Mouse (Mus musculus) large intestine, adult 2 months (tissue): Measurements from ENCODE around the gene Cgnl1. TPM values are rescaled to one million over a fixed set of nuclear protein-coding genes. Genes with fewer than 3 reads are reported as not detected.

Experiments
- DNase-seq: peaks from one replicate; pipeline ENCODE4 v3.0.0-alpha.2; 2012; ENCODE audit warnings: low read depth, low spot score
- WGBS: fragments of 180-500 bp; shearing (Covaris S2); methylation state at CpG from one replicate; pipeline ENCODE4 v1.1.7; 2018; 5-methylcytosine and 5-hydroxymethylcytosine counted together
- polyA plus RNA-seq: library from polyadenylated mRNA; depleted of rRNA; stranded (reverse); fragments of >200 nt; gene quantifications from 2 replicates; pipeline ENCODE4 v1.2.3, GENCODE M21; 2012; rRNA removed

The Cgnl1 gene
- polyA plus RNA-seq, 1 experiment: 1.7 TPM

DNA sequence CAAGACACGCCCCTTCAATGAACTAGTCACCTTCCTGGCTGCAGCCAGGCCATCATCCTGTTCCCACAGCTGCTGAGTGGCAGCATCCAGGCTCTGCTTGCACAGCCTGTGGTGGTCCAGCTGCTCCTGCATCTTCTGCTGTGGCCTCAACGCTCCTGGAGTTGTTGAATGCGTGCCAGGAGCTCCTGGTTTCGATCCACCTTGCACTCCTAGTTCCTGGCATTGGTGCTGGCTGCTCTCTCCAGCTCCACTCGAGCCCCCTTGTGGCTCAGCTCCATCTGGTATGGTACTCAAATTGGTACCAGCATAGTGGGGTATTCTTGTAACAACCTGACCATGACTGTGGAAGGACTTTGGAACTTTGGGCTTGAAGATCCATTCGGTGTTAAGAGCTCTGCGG lies 171.5 kb downstream of the Cgnl1 start:
- WGBS: 63% methylated on average over 7 of the region's 7 CpGs
- DNase-seq: no peak

DNA sequence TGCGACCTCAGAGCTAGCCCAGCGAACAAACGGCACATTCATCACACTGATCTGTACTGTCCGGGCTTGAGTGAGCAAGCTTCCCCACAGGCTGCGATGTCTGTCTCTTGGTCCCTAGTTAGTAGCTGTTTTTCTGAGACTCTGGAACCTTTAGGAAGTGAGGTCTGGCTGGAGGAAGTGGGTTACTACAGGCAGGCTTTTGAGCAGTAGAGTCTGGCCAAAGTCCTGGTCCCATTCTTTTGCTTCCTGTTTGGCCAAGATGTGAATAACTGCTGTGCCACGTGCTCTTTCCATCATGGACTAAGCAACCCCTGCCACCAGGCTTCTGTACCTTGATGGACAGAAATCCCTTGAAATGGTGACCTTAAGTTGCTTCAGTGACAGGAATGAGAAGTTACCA lies 174.5 kb downstream of the Cgnl1 start:
- WGBS: 67% methylated on average over 6 of the region's 6 CpGs
- no peak for DNase-seq

DNA sequence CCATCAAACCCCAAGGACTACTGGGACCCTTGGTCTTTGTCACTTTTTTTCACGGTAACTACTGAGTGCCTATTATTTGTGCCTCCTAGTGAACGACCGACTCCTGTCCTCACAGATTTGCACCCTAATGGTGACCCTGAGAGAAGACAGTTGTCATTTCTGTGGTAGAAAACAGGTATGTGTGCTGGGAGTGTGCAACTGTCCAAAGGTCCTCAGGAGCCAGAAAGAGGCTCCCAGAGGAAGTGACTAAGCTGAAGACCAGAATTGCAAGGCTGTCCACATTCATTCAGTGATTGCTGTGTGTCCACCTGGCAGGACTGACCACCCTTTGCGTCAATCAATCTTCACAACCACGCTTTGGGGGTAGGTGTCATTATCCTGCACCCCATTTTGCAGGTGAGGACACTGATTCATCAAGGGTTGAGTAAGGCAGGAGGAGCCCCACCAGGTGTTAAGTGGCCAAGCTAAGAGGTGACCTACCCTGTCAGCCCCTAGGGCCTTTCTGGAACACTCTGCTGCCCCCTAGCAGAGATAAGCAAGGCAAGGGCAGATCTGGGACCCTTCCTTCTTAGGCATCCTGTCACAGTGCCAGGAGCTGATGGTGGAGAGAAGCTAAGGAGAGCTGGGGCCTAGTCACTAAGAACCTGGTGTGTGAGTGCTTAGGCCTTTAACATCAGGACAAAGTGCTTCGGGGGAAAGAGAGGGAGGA lies 178.7 kb downstream of the Cgnl1 start:
- no peak for DNase-seq
- WGBS: 16% methylated on average over 6 of the region's 6 CpGs

DNA sequence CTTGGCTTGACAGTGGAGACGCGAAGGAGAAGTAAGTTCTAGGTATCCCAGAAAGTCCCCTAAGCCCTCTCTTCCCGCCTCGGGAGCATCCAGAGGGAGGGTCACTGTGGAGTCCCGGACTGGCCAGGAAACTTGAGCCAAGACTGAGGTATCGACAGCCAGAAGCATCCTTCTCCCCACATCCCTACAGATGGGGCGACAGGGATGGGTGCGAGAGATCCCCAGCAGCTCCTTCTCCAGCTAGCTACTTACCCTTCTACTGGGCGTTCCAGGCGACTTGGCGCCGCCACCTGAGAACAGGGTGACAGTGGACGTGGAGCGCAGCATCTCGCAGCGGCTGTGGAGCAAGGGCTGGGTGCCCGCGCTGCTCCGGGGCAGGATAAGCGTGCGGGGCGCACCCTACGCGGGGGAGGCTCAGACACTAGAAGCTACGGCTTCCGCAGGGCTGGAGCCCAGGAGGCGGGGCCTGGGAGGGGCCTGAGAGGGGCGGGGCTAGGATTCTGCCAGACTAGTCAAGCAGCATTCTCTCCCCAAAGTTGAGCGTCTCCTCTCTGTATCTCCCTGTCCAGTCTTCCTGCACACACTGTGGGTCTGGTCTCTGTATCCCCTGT lies 179.4 kb downstream of the Cgnl1 start, which contains the start of gene Myzap:
Gene Myzap, minus strand, starts transcription at position 423 of the 611 bp plus-strand sequence.
- DNase-seq: no peak
- WGBS: 3% methylated on average over 29 of the region's 29 CpGs

DNA sequence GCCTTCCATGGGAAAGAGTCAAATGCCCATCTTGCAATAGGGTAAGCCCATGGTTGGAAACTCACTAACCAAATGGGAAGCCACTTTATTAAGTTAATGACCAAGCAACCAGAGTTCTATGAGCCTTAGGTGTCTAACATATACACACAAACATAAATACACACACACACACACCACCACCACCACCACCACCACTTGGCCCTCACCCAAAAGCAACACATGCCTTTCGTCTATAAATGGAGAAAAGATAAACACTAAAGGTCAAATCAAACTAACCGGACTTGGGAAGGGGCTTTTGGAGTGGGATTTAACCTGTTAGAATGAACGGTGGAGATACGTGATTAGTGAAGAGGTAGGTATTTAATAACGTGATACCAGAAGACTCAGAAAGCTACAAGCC lies 180.3 kb downstream of the Cgnl1 start:
- 42% methylated on average over 5 of the region's 5 CpGs for WGBS
- DNase-seq: no peak

DNA sequence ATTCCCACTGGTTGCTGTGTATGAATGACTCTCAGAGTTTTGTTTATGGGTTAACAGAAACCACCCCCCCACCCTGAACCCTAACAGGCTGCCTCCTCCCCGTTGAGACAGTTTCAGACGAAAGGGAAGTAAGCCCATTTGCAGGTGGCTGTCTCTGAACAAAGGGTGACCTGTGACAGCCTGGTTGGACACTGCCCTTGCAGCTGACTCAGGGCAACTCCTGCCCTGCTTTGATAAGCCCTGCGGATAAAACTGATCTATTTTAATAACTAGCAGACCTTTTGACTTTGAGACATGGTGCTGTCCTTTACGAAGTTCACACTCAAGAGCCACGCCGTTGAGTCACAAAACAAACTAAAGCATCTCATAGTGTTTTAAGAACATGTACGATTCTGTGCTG lies 181.6 kb downstream of the Cgnl1 start:
- DNase-seq: no peak
- 26% methylated on average over 7 of the region's 7 CpGs for WGBS

DNA sequence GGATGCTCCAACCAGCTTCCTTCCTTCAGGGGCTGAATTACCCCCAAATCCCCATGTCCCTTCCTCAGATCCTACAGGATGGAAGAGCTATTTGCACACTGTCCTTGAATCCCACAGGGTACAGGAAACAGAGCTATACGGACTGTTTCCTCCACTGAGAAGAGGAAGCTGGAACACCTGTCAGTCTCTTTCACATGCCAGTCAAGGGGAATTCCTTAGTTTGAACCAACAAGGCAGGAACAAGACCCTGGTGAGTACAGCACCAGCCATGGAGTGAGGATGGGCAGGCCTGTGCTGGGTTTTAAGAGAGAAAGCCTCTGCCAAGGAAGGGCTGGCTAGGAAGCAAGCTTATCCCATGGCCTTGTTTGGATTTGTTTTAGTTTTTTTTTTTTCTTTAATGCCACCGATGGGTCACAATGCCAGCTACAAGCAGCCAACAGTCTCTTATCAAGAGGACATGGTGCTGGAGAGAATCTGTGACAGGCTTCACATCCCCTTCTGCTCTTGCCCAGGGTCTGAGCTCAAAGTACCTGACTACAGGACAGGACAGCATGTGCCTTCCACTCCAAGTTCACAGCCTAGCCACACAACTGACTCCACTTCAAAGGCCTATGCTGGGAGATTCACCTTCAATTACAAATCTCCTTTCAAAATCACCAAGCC lies 182.3 kb downstream of the Cgnl1 start:
- 24% methylated on average over 2 of the region's 2 CpGs for WGBS
- no peak for DNase-seq

DNA sequence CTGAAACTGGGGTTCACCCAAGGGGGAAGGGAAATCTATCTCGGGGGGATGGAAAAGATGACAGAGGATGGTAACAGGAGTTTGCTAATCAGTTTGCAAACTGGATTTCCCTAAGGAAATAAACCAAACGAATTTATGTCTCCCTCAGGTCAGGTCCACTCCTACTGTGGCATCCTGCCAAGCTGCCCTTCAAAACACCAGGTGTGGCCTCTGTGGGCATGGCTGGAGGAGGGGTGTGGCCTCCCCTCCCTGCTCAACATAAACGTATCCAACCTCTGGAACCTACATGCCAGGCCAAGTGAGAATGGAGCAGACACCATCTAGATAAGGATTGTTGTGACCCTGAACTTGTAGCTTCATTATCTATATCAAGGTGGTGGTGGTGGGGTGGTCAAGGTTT lies 185.0 kb downstream of the Cgnl1 start:
- peak; percentile 93 for DNase-seq

DNA sequence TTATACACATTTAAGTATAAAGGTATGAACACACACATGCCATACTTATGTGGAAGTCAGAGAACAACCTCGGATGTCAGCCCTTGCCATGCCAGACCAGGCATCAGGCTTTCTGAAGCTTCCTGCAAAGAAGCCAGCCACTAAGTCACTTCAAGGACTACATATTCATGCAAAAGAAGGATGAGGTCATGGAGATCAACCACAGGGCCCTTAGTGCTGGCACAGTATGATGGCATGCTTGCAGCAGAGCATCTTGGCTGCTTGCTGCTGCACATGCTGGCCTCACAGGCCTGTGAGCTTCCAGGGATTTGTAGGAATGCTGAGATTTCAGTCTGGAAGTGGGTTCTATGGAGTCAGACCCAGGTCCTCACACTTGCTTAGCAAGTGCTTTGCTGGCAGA lies 188.6 kb downstream of the Cgnl1 start:
- no peak for DNase-seq
- 91% methylated on average over 1 of the region's 1 CpGs for WGBS

More for the DNA sequence above, 185.0 kb downstream of the Cgnl1 start:
- 27% methylated on average over 3 of the region's 3 CpGs for WGBS

DNA sequence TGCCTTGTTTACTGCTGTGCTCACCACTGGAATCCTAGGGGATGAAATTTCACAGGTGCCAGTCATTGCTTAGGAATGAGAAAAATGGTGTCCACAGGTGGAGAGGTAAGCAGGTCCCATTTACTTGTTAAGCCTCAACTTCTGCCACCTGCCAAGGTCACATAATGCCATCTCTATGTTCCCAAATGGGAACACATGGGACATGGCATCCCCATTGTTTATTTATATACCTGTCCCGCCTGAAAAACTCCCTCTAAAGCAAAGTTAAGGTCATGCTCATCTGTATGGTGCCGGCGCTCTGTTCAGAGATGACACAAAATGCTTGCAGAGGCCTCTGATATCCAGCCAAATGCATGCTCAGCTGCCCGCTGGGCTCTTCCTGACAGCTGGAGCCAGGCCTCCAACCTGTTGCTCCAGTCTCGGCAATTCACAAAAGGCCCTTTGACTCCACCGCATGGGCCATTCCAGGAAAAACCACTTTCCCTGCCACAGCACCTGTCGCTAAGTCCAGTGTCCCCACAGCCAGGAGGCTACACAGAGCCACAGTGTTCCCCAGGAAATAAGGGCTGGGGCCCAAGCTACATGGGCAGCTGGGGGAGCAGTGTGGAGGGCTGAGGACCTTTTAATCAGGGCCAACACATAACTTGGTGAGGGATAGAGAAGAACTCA lies 192.4 kb downstream of the Cgnl1 start:
- DNase-seq: no peak
- 24% methylated on average over 7 of the region's 7 CpGs for WGBS

Other genes with a start within 250 kb of the Cgnl1 start
- 11.5 and 21.3 TPM in 2 replicates for gene Myzap, start 179.2 kb downstream of the Cgnl1 start, polyA plus RNA-seq